Mouse (Mus musculus) heart, embryonic 16.5 days (tissue): ENCODE measurements around the gene Olfr552. TPM values are rescaled to one million over a fixed set of nuclear protein-coding genes. Genes with fewer than 3 reads are reported as not detected.
"Not testable (repeated sequence)": the region's sequence is repeated elsewhere in the genome, so short reads cannot be mapped to it uniquely, and the experiment has no call there.

Experiments used
- ATAC-seq: fragments of 200-750 bp; cut with Nextera tagmentation; replicated peaks from 2 replicates; pipeline ENCODE4 v1.8.0; 2017; ENCODE audit warnings: moderate number of reproducible peaks; ENCODE audit not compliant: insufficient read depth, low FRiP score; ENCODE audit errors: extremely low read depth
- H3K27ac ChIP-seq: fragments of 300-500 bp; sonication (generic); 2 replicates; pipeline ENCODE4 v1.5.1; 2014; ENCODE audit warnings: mild to moderate bottlenecking, low read length, control low read depth, moderate library complexity
- H3K27me3 ChIP-seq: fragments of 300-500 bp; sonication (generic); 2 replicates; pipeline ENCODE4 v1.6.1; 2014; ENCODE audit warnings: low read length, mixed read lengths; ENCODE audit not compliant: control insufficient read depth, insufficient read depth
- H3K36me3 ChIP-seq: fragments of 300-500 bp; sonication (generic); 2 replicates; pipeline ENCODE4 v1.6.1; 2014; ENCODE audit not compliant: control insufficient read depth, insufficient read depth
- H3K4me1 ChIP-seq: fragments of 300-500 bp; sonication (generic); 2 replicates; pipeline ENCODE4 v1.6.1; 2014; ENCODE audit warnings: low read length, mixed read lengths; ENCODE audit not compliant: control insufficient read depth, insufficient read depth
- H3K4me2 ChIP-seq: fragments of 300-500 bp; sonication (generic); 2 replicates; pipeline ENCODE4 v1.6.1; 2014; ENCODE audit warnings: low read depth, mild to moderate bottlenecking, control low read depth, low read length
- H3K4me3 ChIP-seq: fragments of 300-500 bp; sonication (generic); 2 replicates; pipeline ENCODE4 v1.5.1; 2014; ENCODE audit warnings: mild to moderate bottlenecking, control low read depth, low read length
- H3K9ac ChIP-seq: fragments of 300-500 bp; sonication (generic); 2 replicates; pipeline ENCODE4 v1.6.1; 2014; ENCODE audit warnings: low read length, control low read depth
- H3K9me3 ChIP-seq: fragments of 300-500 bp; sonication (generic); replicated peaks from 2 replicates; pipeline ENCODE4 v1.6.1; 2016; ENCODE audit warnings: low read length; ENCODE audit not compliant: control insufficient read depth
- WGBS: fragments of 180-500 bp; shearing (Covaris S2); extraction: QIAGEN DNeasy Blood & Tissue Kit; methylation state at CpG from one replicate; pipeline ENCODE4 v1.1.7; 2014; 5-methylcytosine and 5-hydroxymethylcytosine counted together
- polyA plus RNA-seq: library from polyadenylated mRNA; unstranded; fragments of >200 nt; fragmentation: Nextera tagmentation; extraction: Ambion mirVana; gene quantifications from 2 replicates; pipeline ENCODE4 v1.2.1, GENCODE M21; 2015

Olfr552 gene
- polyA plus RNA-seq, 1 experiment from 2014 or later: not detected

DNA sequence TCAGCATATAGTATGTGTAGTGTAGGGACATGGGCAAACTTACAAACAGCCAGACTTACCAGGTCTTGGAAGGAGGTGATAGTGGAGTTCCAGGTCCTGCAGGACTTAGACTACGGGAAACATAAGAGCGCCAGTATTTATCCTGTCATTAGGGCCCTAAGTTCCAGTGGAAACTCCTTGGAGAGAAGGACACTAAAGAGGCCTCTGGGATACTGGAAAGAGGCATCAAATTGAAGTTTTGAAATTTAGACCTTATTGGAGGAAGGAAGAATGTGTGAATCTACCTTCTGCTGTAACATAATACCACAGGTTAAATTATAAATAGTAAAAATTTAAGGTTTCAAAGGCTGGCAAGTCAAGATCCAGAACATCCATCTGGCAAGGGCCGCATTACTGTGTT lies 5.8 kb upstream of the Olfr552 start, which contains the start of gene Olfr551:
Olfr551 (minus strand) TSS at position 101 of the 400 bp plus-strand sequence.
- no peaks in the 10 kb centered on the region for H3K9me3 ChIP-seq
- WGBS: 82% methylated on average over 3 of the region's 3 CpGs
- no peak within 1 kb of the TSS for H3K27ac ChIP-seq
- H3K4me2 ChIP-seq: no peak within 1 kb of the TSS
- H3K4me3 ChIP-seq: no peak within 1 kb of the TSS
- H3K27me3 ChIP-seq: no peaks in the 10 kb centered on the region
- ATAC-seq: no peak
- no peaks in the 10 kb centered on the region for H3K4me1 ChIP-seq
- no peak within 1 kb of the TSS for H3K9ac ChIP-seq
- no peaks in the 10 kb centered on the region for H3K36me3 ChIP-seq

DNA sequence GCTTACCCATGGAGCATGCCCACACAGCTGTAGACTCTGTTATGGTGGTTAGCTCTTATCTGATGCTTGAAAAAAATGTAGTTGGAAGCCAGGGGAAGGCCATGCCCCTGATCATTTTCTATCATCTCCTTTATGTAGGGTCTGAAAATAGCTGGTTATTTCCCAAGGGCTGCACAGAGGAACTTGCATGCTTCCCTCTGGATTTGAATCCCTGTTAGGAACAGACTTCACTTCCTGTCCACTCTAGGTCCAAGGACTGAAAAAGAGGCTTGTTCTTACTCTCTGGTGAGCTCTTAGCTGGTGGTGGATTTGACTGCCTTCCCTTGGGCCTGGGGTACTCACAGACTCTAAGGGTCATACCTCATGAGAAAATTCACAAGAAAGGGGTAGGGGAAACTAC lies 20.5 kb downstream of the Olfr552 start, which contains the start of gene Olfr553:
Olfr553 (minus strand) TSS at position 101 of the 400 bp plus-strand sequence.
- H3K4me2 ChIP-seq: no peak within 1 kb of the TSS
- H3K36me3 ChIP-seq: no peaks in the 10 kb centered on the region
- no peak within 1 kb of the TSS for H3K4me3 ChIP-seq
- no peak within 1 kb of the TSS for H3K27ac ChIP-seq
- no peak for ATAC-seq
- H3K9me3 ChIP-seq: no peaks in the 10 kb centered on the region
- H3K4me1 ChIP-seq: no peaks in the 10 kb centered on the region
- H3K9ac ChIP-seq: no peak within 1 kb of the TSS
- no peaks in the 10 kb centered on the region for H3K27me3 ChIP-seq

DNA sequence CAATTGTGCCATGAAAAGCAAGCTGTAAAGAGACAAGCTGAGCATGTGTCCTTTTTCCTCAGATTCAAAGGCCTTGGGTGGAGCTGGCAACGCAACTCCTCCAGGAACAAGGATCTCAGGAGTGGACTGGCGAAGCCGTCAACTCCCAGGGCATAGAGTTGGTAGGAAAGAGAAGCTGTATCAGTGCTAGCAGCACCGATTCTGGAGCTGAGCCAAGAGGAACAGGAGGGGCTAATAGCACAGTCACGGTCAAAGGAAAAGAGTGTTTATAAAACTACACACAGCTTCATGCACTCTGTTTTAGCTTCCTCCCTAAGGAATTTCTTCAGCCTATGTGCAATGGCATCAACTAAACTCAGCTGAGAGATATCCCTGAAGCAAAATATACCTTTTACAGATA lies 22.0 kb downstream of the Olfr552 start:
- H3K27me3 ChIP-seq: no peaks in the 10 kb centered on the region
- ATAC-seq: no peak

DNA sequence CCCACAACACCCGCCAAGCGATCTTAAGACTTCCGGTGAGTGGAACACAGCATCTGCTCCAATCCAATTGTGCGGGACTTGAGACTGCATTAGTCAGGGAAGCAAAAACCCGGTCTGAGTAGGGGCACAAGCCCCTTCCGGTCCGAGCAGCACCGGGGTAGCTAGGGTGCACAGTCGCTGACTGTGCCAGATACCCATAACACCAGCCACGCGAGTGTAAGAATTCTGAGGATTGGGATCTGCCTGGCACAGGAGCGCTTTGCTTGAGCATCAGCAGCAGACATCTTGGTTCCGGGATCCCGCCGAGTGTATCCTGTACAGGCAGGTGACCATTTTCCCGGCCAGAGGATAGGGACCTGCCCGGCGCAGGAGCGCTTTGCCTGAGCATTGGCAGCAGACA lies 22.8 kb downstream of the Olfr552 start:
- not testable (repeated sequence) for H3K9ac ChIP-seq, H3K27me3 ChIP-seq, H3K9me3 ChIP-seq, H3K4me2 ChIP-seq, H3K4me1 ChIP-seq, H3K4me3 ChIP-seq, ATAC-seq, H3K27ac ChIP-seq, H3K36me3 ChIP-seq
- WGBS: 78% methylated on average over 19 of the region's 19 CpGs

More for the DNA sequence above, 22.0 kb downstream of the Olfr552 start:
- WGBS: 34% methylated on average over 5 of the region's 5 CpGs
- no peak overlapping the region for H3K4me3 ChIP-seq
- no peak overlapping the region for H3K27ac ChIP-seq
- H3K9me3 ChIP-seq: no peaks in the 10 kb centered on the region
- no peaks in the 10 kb centered on the region for H3K36me3 ChIP-seq
- no peak overlapping the region for H3K9ac ChIP-seq
- H3K4me2 ChIP-seq: no peak overlapping the region
- H3K4me1 ChIP-seq: no peaks in the 10 kb centered on the region

DNA sequence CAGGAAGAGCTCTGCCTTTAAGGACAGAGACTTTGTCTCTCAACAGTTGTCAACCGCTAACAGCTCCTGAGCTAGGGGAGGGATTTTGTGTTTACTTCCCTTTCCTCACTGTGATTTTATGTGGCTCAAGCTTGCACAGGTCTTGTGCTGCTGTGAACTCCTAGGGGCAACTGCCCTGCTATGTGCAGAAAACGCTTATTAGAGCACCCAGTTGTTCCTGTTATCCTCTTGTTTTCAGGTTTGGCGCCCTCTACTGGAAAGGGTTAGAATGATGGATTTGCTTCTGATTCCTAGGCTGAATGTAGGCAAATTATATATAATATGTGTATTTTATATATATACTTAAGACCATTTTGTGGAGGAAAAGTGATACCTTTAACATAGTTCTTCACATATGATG lies 39.1 kb downstream of the Olfr552 start:
- Histone ChIP-seq H3K4me3 (no peak overlapping the region), H3K27me3 (no peaks in the 10 kb centered on the region), H3K36me3 (no peaks in the 10 kb centered on the region), H3K4me1 (no peaks in the 10 kb centered on the region), H3K9ac (no peak overlapping the region), H3K4me2 (no peak overlapping the region), H3K27ac (no peak overlapping the region), H3K9me3 (no peaks in the 10 kb centered on the region)
- 25% methylated on average over 3 of the region's 3 CpGs for WGBS
- ATAC-seq: no peak

DNA sequence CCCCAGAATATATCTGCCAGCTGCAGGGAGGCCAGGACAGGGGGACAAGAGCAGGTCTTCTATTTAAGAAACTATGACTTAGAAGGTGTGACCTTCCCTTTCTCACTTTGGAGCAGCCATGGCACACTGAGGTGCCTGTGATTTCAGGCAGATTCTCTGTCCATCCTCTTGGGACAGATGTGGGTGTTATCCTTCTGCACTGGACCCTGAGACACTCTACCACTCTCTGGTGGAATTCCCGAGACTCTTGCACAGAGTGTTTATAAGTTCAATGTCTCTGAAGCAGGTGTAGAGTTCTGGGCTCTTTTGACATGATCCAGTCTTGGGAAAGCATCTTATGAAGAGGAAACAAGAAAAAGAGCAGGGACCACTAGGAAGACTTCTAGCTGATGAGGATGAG lies 40.6 kb downstream of the Olfr552 start, which contains the start of gene Olfr554:
Olfr554 (plus strand) TSS at position 301 of the 400 bp plus-strand sequence.
- 44% methylated on average over 1 of the region's 1 CpGs for WGBS
- no peak within 1 kb of the TSS for H3K9ac ChIP-seq
- no peak within 1 kb of the TSS for H3K4me2 ChIP-seq
- H3K4me3 ChIP-seq: no peak within 1 kb of the TSS
- H3K4me1 ChIP-seq: no peaks in the 10 kb centered on the region
- no peak within 1 kb of the TSS for H3K27ac ChIP-seq
- no peaks in the 10 kb centered on the region for H3K27me3 ChIP-seq
- no peaks in the 10 kb centered on the region for H3K36me3 ChIP-seq
- no peaks in the 10 kb centered on the region for H3K9me3 ChIP-seq
- ATAC-seq: no peak

DNA sequence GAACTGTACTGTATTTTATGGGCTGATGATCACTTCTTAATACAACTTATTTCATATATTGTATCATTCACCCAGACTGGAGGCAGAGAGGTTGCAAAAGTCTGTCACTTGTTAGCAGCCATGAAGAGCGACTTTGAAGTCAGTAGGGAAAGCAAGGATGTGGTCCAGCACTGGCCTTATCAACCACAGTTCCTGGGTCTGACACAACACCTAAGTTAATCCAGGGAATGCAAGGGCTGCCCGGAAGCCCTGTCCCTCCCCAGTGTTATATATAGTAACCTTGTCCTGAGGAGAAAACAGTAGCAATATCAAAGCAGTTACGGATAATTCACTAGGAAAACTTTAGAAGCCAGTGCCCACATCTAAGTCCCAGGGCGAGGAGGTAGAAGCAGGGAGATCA lies 47.4 kb downstream of the Olfr552 start:
- H3K27me3 ChIP-seq, H3K4me3 ChIP-seq, H3K4me2 ChIP-seq, H3K4me1 ChIP-seq, ATAC-seq, H3K9ac ChIP-seq, H3K36me3 ChIP-seq, H3K9me3 ChIP-seq, H3K27ac ChIP-seq: not testable (repeated sequence)
- WGBS: 43% methylated on average over 4 of the region's 4 CpGs

Other genes starting within 250 kb of the Olfr552 start
- gene Rrm1, start 156.1 kb upstream of the Olfr552 start, polyA plus RNA-seq: 131 and 138 TPM in 2 replicates
- gene Olfr543, start 116.1 kb upstream of the Olfr552 start, polyA plus RNA-seq: 0.12 and 0.17 TPM in 2 replicates
- 0.04 TPM in 1 of 2 replicates, not detected in the other for gene Olfr544, start 109.5 kb upstream of the Olfr552 start, polyA plus RNA-seq
- not detected in 2 replicates for gene Olfr545, start 98.2 kb upstream of the Olfr552 start, polyA plus RNA-seq
- not detected in 2 replicates for gene Olfr547, start 63.0 kb upstream of the Olfr552 start, polyA plus RNA-seq
- gene Olfr548-ps1, start 56.9 kb upstream of the Olfr552 start, polyA plus RNA-seq: not detected in 2 replicates
- not detected in 2 replicates for gene Olfr549, start 47.9 kb upstream of the Olfr552 start, polyA plus RNA-seq
- 0.80 and 0.82 TPM in 2 replicates for gene Trim21, start 32.3 kb upstream of the Olfr552 start, polyA plus RNA-seq
- gene Olfr550, start 26.3 kb upstream of the Olfr552 start, polyA plus RNA-seq: not detected in 2 replicates
- gene Olfr551, start 5.9 kb upstream of the Olfr552 start, polyA plus RNA-seq: not detected in 2 replicates
- not detected in 2 replicates for gene Olfr553, start 20.4 kb downstream of the Olfr552 start, polyA plus RNA-seq
- not detected in 2 replicates for gene Olfr554, start 40.7 kb downstream of the Olfr552 start, polyA plus RNA-seq
- not detected in 2 replicates for gene Olfr555, start 61.1 kb downstream of the Olfr552 start, polyA plus RNA-seq
- gene Olfr556, start 67.1 kb downstream of the Olfr552 start, polyA plus RNA-seq: not detected in 2 replicates
- gene Trim68, start 89.6 kb downstream of the Olfr552 start, polyA plus RNA-seq: 12.3 and 12.4 TPM in 2 replicates
- gene Olfr557, start 98.1 kb downstream of the Olfr552 start, polyA plus RNA-seq: not detected in 2 replicates
- gene Olfr558, start 104.4 kb downstream of the Olfr552 start, polyA plus RNA-seq: 1.3 and 1.5 TPM in 2 replicates
- not detected in 2 replicates for gene Olfr33, start 121.3 kb downstream of the Olfr552 start, polyA plus RNA-seq
- not detected in 2 replicates for gene Olfr559, start 129.7 kb downstream of the Olfr552 start, polyA plus RNA-seq
- 0.07 TPM in 1 of 2 replicates, not detected in the other for gene Olfr560, start 161.6 kb downstream of the Olfr552 start, polyA plus RNA-seq
- 0.14 and 0.39 TPM in 2 replicates for gene Olfr78, start 161.7 kb downstream of the Olfr552 start, polyA plus RNA-seq
- gene Olfr561, start 173.5 kb downstream of the Olfr552 start, polyA plus RNA-seq: not detected in 2 replicates
- not detected in 2 replicates for gene Olfr564, start 205.7 kb downstream of the Olfr552 start, polyA plus RNA-seq